Mouse (Mus musculus): ENCODE measurements around the gene Fzd7. TPM values are rescaled to one million over a fixed set of nuclear protein-coding genes. Genes with fewer than 3 reads are reported as not detected.

The Fzd7 gene
- polyA plus RNA-seq, 1 experiment from 2014 or later = 3.0 TPM

DNA sequence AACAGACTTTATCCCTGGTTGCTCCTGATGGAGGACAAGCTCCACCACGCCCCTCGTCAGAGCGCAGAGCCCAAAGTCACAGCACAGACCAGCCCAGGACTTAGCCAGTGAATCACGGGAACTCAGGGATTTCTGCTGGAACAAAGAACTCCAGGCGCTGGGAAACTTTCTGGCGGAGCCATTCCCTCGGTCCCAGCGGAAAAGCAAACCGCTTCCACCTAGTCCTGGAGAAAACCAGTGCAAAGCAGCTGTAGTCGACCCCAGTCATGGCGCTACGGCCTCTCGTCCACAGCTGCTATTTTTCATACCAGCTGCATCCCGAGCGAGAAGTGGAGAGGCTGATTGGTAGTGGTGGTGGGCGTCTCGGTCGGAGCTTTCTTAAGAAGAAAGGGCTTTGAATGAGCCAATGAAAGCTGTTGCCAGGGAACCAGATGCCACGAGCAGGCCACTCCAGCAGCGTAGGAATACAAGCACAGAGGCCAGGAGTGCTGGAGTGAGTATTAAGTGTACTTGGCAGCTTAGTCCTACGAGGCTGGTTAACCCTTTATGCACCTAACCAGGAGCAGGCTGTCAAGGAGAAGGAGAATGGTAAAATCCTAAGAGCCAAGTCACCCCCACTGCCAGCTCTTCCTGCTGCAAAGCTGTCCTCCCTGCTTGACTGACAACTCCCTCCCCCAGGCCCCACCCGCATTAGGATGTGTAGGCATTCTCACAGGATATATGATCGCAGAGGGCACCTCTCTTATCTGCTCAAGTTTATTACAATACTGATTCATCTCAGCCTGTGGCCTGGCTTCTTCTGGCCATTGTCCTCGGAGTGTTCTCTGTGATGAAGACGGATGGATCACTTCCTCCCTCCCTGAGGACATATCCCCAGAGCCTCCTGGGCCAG lies 34.0 kb downstream of the Fzd7 start, which contains the start of gene Gm973:
TSS of gene Gm973 (plus strand) at position 239 of the 892 bp plus-strand sequence.
- H3K9ac ChIP-seq = peak within 1 kb of the TSS; percentile 35
- peaks cover 26% of the 10 kb centered on the region for H3K4me1 ChIP-seq
- H3K27ac ChIP-seq = peak within 1 kb of the TSS; percentile 85
- ATAC-seq (replicated peaks) = peak; percentile 96
- H3K36me3 ChIP-seq (replicated peaks) = no peaks in the 10 kb centered on the region
- no peaks in the 10 kb centered on the region for H3K27me3 ChIP-seq (replicated peaks)
- 2% methylated on average over 25 of the region's 25 CpGs for WGBS
- H3K4me2 ChIP-seq = peak within 1 kb of the TSS; percentile 59
- peak within 1 kb of the TSS; percentile 37 for H3K4me3 ChIP-seq
- no peaks in the 10 kb centered on the region for H3K9me3 ChIP-seq

GRCm38 (mm10) chr1:59520226-59520837 lies 38.1 kb downstream of the Fzd7 start:
- H3K4me1 ChIP-seq = peaks cover 34% of the 10 kb centered on the region
- no peak for ATAC-seq (replicated peaks)
- H3K27me3 ChIP-seq (replicated peaks) = no peaks in the 10 kb centered on the region
- H3K36me3 ChIP-seq (replicated peaks) = no peaks in the 10 kb centered on the region
- H3K4me3 ChIP-seq = no peak overlapping the region
- H3K9ac ChIP-seq = no peak overlapping the region
- 55% methylated on average over 11 of the region's 11 CpGs for WGBS
- H3K9me3 ChIP-seq = no peaks in the 10 kb centered on the region
- no peak overlapping the region for H3K4me2 ChIP-seq
- H3K27ac ChIP-seq = no peak overlapping the region

DNA sequence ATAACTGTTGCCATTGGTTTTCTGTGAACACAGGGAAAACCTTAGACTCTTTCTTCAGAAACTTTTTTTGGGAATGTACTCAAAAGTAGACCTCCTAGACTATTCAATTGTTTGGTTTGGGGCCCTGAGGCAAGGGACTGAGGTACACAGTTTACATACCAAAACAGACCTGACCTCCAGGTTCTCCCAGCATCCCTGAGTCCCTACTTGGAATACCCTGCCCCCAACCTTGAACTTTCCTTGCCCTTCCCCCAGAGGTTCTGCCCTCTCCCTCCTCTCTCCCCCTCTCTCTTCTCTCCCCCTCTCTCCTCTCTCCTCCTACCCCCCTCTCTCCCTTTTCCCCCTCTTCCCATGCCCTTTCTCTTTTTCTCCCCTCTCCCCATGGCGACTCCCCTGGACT lies 40.2 kb downstream of the Fzd7 start:
- H3K9ac ChIP-seq = no peak overlapping the region
- no peaks in the 10 kb centered on the region for H3K36me3 ChIP-seq (replicated peaks)
- H3K4me1 ChIP-seq = peaks cover 14% of the 10 kb centered on the region
- no peak for ATAC-seq (replicated peaks)
- no peak overlapping the region for H3K4me3 ChIP-seq
- 56% methylated on average over 1 of the region's 1 CpGs for WGBS
- no peaks in the 10 kb centered on the region for H3K9me3 ChIP-seq
- no peak overlapping the region for H3K27ac ChIP-seq
- no peak overlapping the region for H3K4me2 ChIP-seq
- no peaks in the 10 kb centered on the region for H3K27me3 ChIP-seq (replicated peaks)

GRCm38 (mm10) chr1:59523378-59523958 lies 41.2 kb downstream of the Fzd7 start:
- H3K4me2 ChIP-seq = no peak overlapping the region
- ATAC-seq (replicated peaks) = no peak
- 36% methylated on average over 5 of the region's 5 CpGs for WGBS
- no peak overlapping the region for H3K4me3 ChIP-seq
- peaks cover 12% of the 10 kb centered on the region for H3K4me1 ChIP-seq
- no peak overlapping the region for H3K9ac ChIP-seq
- no peaks in the 10 kb centered on the region for H3K27me3 ChIP-seq (replicated peaks)
- H3K27ac ChIP-seq = 0 out of 2 replicates have a peak overlapping the region, but pooled peaks have one; percentile 1
- no peaks in the 10 kb centered on the region for H3K36me3 ChIP-seq (replicated peaks)
- H3K9me3 ChIP-seq = no peaks in the 10 kb centered on the region

DNA sequence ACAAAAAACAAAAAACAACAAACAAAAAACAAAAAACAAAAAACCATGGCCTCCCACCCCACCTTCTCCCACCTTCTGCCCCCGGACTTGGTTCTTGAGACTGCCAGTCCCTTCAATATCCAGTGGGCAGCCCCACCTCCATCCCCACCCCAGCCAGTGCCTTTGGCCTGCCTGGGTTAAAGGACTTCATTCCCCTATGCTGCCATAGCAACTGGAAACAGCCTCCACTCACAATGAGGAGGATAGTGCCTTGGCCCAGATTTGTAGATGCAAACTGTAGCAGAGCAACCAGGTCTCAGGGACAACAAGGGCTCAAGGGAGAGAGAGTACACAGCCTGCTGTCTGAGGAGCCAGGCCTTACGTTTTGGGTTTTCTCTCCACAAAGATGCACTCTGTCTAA lies 41.8 kb downstream of the Fzd7 start:
- WGBS = 12% methylated on average over 2 of the region's 2 CpGs
- no peaks in the 10 kb centered on the region for H3K27me3 ChIP-seq (replicated peaks)
- no peak overlapping the region for H3K4me2 ChIP-seq
- H3K9ac ChIP-seq = no peak overlapping the region
- no peak overlapping the region for H3K4me3 ChIP-seq
- no peaks in the 10 kb centered on the region for H3K36me3 ChIP-seq (replicated peaks)
- H3K27ac ChIP-seq = no peak overlapping the region
- peak; percentile 88 for ATAC-seq (replicated peaks)
- peaks cover 12% of the 10 kb centered on the region for H3K4me1 ChIP-seq
- no peaks in the 10 kb centered on the region for H3K9me3 ChIP-seq

DNA sequence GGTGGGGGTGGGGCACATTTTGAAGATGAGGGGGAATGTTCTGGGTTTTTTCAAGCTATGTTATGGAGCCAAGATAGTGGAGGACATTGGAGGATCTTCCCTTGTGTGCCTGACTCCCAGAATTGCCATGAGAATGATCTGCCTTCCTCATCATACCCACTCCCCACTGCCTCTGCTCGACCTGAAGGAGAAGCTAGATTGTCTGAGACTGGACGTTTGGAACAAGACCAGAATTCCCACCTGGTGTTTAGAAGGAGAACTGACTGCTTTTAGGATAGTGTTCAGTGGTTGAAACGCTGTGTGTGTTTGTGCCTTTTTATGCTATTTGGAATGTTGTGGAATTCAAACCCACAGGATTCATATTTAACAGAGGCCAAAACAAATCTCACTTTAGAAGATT lies 42.5 kb downstream of the Fzd7 start:
- Histone ChIP-seq H3K4me1 (peaks cover 12% of the 10 kb centered on the region), H3K4me3 (no peak overlapping the region), H3K27ac (no peak overlapping the region), H3K9ac (no peak overlapping the region), H3K27me3 (replicated peaks) (no peaks in the 10 kb centered on the region), H3K9me3 (no peaks in the 10 kb centered on the region), H3K36me3 (replicated peaks) (no peaks in the 10 kb centered on the region), H3K4me2 (no peak overlapping the region)
- WGBS = 57% methylated on average over 3 of the region's 3 CpGs
- peak; percentile 22; the same call in 1 of the 2 replicates for ATAC-seq (replicated peaks)

- ATAC-seq (replicated peaks) = no peak
- WGBS = 94% methylated on average over 6 of the region's 6 CpGs
- Histone ChIP-seq H3K9me3 (no peaks in the 10 kb centered on the region), H3K27ac (no peak overlapping the region), H3K36me3 (replicated peaks) (no peaks in the 10 kb centered on the region), H3K4me2 (no peak overlapping the region), H3K27me3 (replicated peaks) (no peaks in the 10 kb centered on the region), H3K9ac (no peak overlapping the region), H3K4me3 (no peak overlapping the region), H3K4me1 (peaks cover 12% of the 10 kb centered on the region)
Observed at GRCm38 (mm10) chr1:59527219-59527618, 45.0 kb downstream of the Fzd7 start.

GRCm38 (mm10) chr1:59534976-59535810 lies 53.0 kb downstream of the Fzd7 start:
- Histone ChIP-seq H3K27ac (peak overlapping the region; percentile 67), H3K9me3 (no peaks in the 10 kb centered on the region), H3K4me1 (peaks cover 11% of the 10 kb centered on the region), H3K27me3 (replicated peaks) (no peaks in the 10 kb centered on the region), H3K4me3 (no peak overlapping the region), H3K9ac (no peak overlapping the region), H3K4me2 (no peak overlapping the region), H3K36me3 (replicated peaks) (no peaks in the 10 kb centered on the region)
- ATAC-seq (replicated peaks) = peak; percentile 87
- 15% methylated on average over 5 of the region's 5 CpGs for WGBS

Other genes starting within 250 kb of the Fzd7 start
- gene Als2, start 245.2 kb upstream of the Fzd7 start, polyA plus RNA-seq (2015; fragmentation: Nextera tagmentation; extraction: Ambion mirVana) = 21.5 and 23.1 TPM in 2 replicates
- gene Cdk15, start 225.5 kb upstream of the Fzd7 start, polyA plus RNA-seq (2015; fragmentation: Nextera tagmentation; extraction: Ambion mirVana) = 1.4 and 1.8 TPM in 2 replicates
- 10.9 and 14.8 TPM in 2 replicates for gene Gm973, start 33.8 kb downstream of the Fzd7 start, polyA plus RNA-seq (2015; fragmentation: Nextera tagmentation; extraction: Ambion mirVana)
- gene Sumo1, start 188.4 kb downstream of the Fzd7 start, polyA plus RNA-seq (2015; fragmentation: Nextera tagmentation; extraction: Ambion mirVana) = 311 and 328 TPM in 2 replicates
- 133 and 136 TPM in 2 replicates for gene Nop58, start 202.5 kb downstream of the Fzd7 start, polyA plus RNA-seq (2015; fragmentation: Nextera tagmentation; extraction: Ambion mirVana)